Mouse (Mus musculus): ENCODE results near the gene Smg8. TPM values are rescaled to one million over a fixed set of nuclear protein-coding genes. Genes with fewer than 3 reads are reported as not detected.
"Not testable (repeated sequence)": the region's sequence is repeated elsewhere in the genome, so short reads cannot be mapped to it uniquely, and the experiment has no call there.

Smg8 gene
- polyA plus RNA-seq, 1 experiment from 2014 or later, result 9.0 TPM

GRCm38 (mm10) chr11:87108409-87108754 is 21.8 kb upstream of the Smg8 start, which contains the start of gene Prr11:
Gene Prr11, minus strand, starts transcription at chr11:87108708.
- ATAC-seq (ENCODE audit: low read depth) (no peak), DNase-seq (no peak)
- Histone ChIP-seq H3K9me3 (replicated peaks) (no peaks in the 10 kb centered on the region), H3K4me1 (replicated peaks) (peaks cover 31% of the 10 kb centered on the region), H3K27me3 (no peaks in the 10 kb centered on the region), H3K36me3 (peaks cover 41% of the 10 kb centered on the region), H3K4me2 (peak within 1 kb of the TSS; percentile 72), H3K4me3 (replicated peaks) (peak within 1 kb of the TSS; percentile 96), H3K9ac (peak within 1 kb of the TSS; percentile 96), H3K27ac (peak within 1 kb of the TSS; percentile 88)
- 0% methylated on average over 14 of the region's 14 CpGs for WGBS (ENCODE audit: insufficient replicate concordance)

GRCm38 (mm10) chr11:87087142-87087541 is 568 bp upstream of the Smg8 start:
- H3K27ac ChIP-seq, result peak overlapping the region; percentile 63
- H3K9me3 ChIP-seq (replicated peaks), result no peaks in the 10 kb centered on the region
- no peak for DNase-seq
- H3K27me3 ChIP-seq, result no peaks in the 10 kb centered on the region
- peak overlapping the region; percentile 71 for H3K4me2 ChIP-seq
- ATAC-seq (ENCODE audit: low read depth), result peak; percentile 53
- peaks cover 39% of the 10 kb centered on the region for H3K4me1 ChIP-seq (replicated peaks)
- peaks cover 48% of the 10 kb centered on the region for H3K36me3 ChIP-seq
- H3K4me3 ChIP-seq (replicated peaks), result peak overlapping the region; percentile 79
- WGBS (ENCODE audit: insufficient replicate concordance), result 20% methylated on average over 2 of the region's 2 CpGs
- peak overlapping the region; percentile 84 for H3K9ac ChIP-seq

- DNase-seq (no peak), ATAC-seq (ENCODE audit: low read depth) (no peak)
- Histone ChIP-seq H3K27ac (0 out of 2 replicates have a peak overlapping the region, but pooled peaks have one; percentile 53), H3K27me3 (no peaks in the 10 kb centered on the region), H3K9ac (peak overlapping the region; percentile 84), H3K9me3 (replicated peaks) (no peaks in the 10 kb centered on the region), H3K4me3 (replicated peaks) (peak overlapping the region; percentile 79), H3K4me1 (replicated peaks) (peaks cover 39% of the 10 kb centered on the region), H3K4me2 (peak overlapping the region; percentile 71), H3K36me3 (peaks cover 47% of the 10 kb centered on the region)
- WGBS (ENCODE audit: insufficient replicate concordance), result 78% methylated on average over 13 of the region's 13 CpGs
Observed at GRCm38 (mm10) chr11:87085461-87085860, 1.1 kb downstream of the Smg8 start.

- Histone ChIP-seq H3K4me3 (replicated peaks) (no peak overlapping the region), H3K4me1 (replicated peaks) (peaks cover 39% of the 10 kb centered on the region), H3K27ac (no peak overlapping the region), H3K9me3 (replicated peaks) (no peaks in the 10 kb centered on the region), H3K36me3 (peaks cover 52% of the 10 kb centered on the region), H3K27me3 (no peaks in the 10 kb centered on the region), H3K4me2 (no peak overlapping the region), H3K9ac (no peak overlapping the region)
- DNase-seq, result no peak
- whole genome bisulfite sequencing (ENCODE audit: insufficient replicate concordance), result 91% methylated on average over 1 of the region's 1 CpGs
- no peak for ATAC-seq (ENCODE audit: low read depth)
Observed at GRCm38 (mm10) chr11:87083712-87084111, 2.9 kb downstream of the Smg8 start.

GRCm38 (mm10) chr11:87073866-87074440 is 12.6 kb downstream of the Smg8 start, which contains the start of gene Gdpd1:
Gene Gdpd1, minus strand, starts transcription at chr11:87074062.
- ATAC-seq (ENCODE audit: low read depth) (peak; percentile 97), DNase-seq (peak; percentile 85)
- H3K4me2 ChIP-seq, result peak within 1 kb of the TSS; percentile 99
- H3K9ac ChIP-seq, result peak within 1 kb of the TSS; percentile 84
- no peaks in the 10 kb centered on the region for H3K27me3 ChIP-seq
- no peaks in the 10 kb centered on the region for H3K9me3 ChIP-seq (replicated peaks)
- H3K36me3 ChIP-seq, result peaks cover 23% of the 10 kb centered on the region
- H3K27ac ChIP-seq, result peak within 1 kb of the TSS; percentile 16; the same call in 1 of the 2 replicates
- WGBS (ENCODE audit: insufficient replicate concordance), result 2% methylated on average over 43 of the region's 43 CpGs
- peak within 1 kb of the TSS; percentile 73 for H3K4me3 ChIP-seq (replicated peaks)
- H3K4me1 ChIP-seq (replicated peaks), result peaks cover 22% of the 10 kb centered on the region

GRCm38 (mm10) chr11:87073343-87073865 is 13.2 kb downstream of the Smg8 start:
- WGBS (ENCODE audit: insufficient replicate concordance), result 2% methylated on average over 24 of the region's 24 CpGs
- H3K4me2 ChIP-seq, result peak overlapping the region; percentile 99
- H3K4me3 ChIP-seq (replicated peaks), result peak overlapping the region; percentile 73
- peaks cover 22% of the 10 kb centered on the region for H3K4me1 ChIP-seq (replicated peaks)
- peak overlapping the region; percentile 84 for H3K9ac ChIP-seq
- H3K27me3 ChIP-seq, result no peaks in the 10 kb centered on the region
- DNase-seq, result peak; percentile 60
- H3K9me3 ChIP-seq (replicated peaks), result no peaks in the 10 kb centered on the region
- no peak overlapping the region for H3K27ac ChIP-seq
- H3K36me3 ChIP-seq, result peaks cover 20% of the 10 kb centered on the region
- ATAC-seq (ENCODE audit: low read depth), result peak; percentile 62

- Histone ChIP-seq H3K27ac (no peak overlapping the region), H3K4me2 (no peak overlapping the region), H3K9ac (no peak overlapping the region), H3K4me1 (replicated peaks) (peaks cover 10% of the 10 kb centered on the region), H3K36me3 (no peaks in the 10 kb centered on the region), H3K27me3 (no peaks in the 10 kb centered on the region), H3K9me3 (replicated peaks) (no peaks in the 10 kb centered on the region), H3K4me3 (replicated peaks) (no peak overlapping the region)
- DNase-seq (no peak), ATAC-seq (ENCODE audit: low read depth) (no peak)
- 44% methylated on average over 3 of the region's 3 CpGs for WGBS (ENCODE audit: insufficient replicate concordance)
Observed at GRCm38 (mm10) chr11:87062087-87062486, 24.5 kb downstream of the Smg8 start.

- H3K9me3 ChIP-seq (replicated peaks), result no peaks in the 10 kb centered on the region
- H3K4me3 ChIP-seq (replicated peaks), result no peak overlapping the region
- H3K27me3 ChIP-seq, result no peaks in the 10 kb centered on the region
- H3K36me3 ChIP-seq, result no peaks in the 10 kb centered on the region
- H3K27ac ChIP-seq, result no peak overlapping the region
- 88% methylated on average over 2 of the region's 2 CpGs for WGBS (ENCODE audit: insufficient replicate concordance)
- ATAC-seq (ENCODE audit: low read depth) (no peak), DNase-seq (no peak)
- peaks cover 26% of the 10 kb centered on the region for H3K4me1 ChIP-seq (replicated peaks)
- H3K4me2 ChIP-seq, result no peak overlapping the region
- H3K9ac ChIP-seq, result no peak overlapping the region
Observed at GRCm38 (mm10) chr11:87060410-87060809, 26.2 kb downstream of the Smg8 start.

GRCm38 (mm10) chr11:87056286-87056685 is 30.3 kb downstream of the Smg8 start:
- Histone ChIP-seq H3K4me1 (replicated peaks) (peaks cover 22% of the 10 kb centered on the region), H3K9ac (peak overlapping the region; percentile 41; the same call in 1 of the 2 replicates), H3K36me3 (no peaks in the 10 kb centered on the region), H3K27me3 (no peaks in the 10 kb centered on the region), H3K4me2 (peak overlapping the region; percentile 41), H3K27ac (peak overlapping the region; percentile 63), H3K4me3 (replicated peaks) (no peak overlapping the region), H3K9me3 (replicated peaks) (no peaks in the 10 kb centered on the region)
- DNase-seq, result peak; percentile 14
- ATAC-seq (ENCODE audit: low read depth), result peak; percentile 98
- WGBS (ENCODE audit: insufficient replicate concordance), result 34% methylated on average over 6 of the region's 6 CpGs

GRCm38 (mm10) chr11:87048900-87049299 is 37.7 kb downstream of the Smg8 start:
- 83% methylated on average over 7 of the region's 7 CpGs for WGBS (ENCODE audit: insufficient replicate concordance)
- not testable (repeated sequence) for H3K27me3 ChIP-seq; H3K9me3 ChIP-seq (replicated peaks); H3K36me3 ChIP-seq; H3K4me2 ChIP-seq; H3K27ac ChIP-seq; H3K4me1 ChIP-seq (replicated peaks); H3K4me3 ChIP-seq (replicated peaks); ATAC-seq (ENCODE audit: low read depth); DNase-seq; H3K9ac ChIP-seq

- Histone ChIP-seq H3K4me1 (replicated peaks) (peaks cover 9% of the 10 kb centered on the region), H3K9ac (no peak overlapping the region), H3K27me3 (no peaks in the 10 kb centered on the region), H3K9me3 (replicated peaks) (no peaks in the 10 kb centered on the region), H3K4me3 (replicated peaks) (no peak overlapping the region), H3K36me3 (no peaks in the 10 kb centered on the region), H3K27ac (no peak overlapping the region), H3K4me2 (no peak overlapping the region)
- ATAC-seq (ENCODE audit: low read depth) (no peak), DNase-seq (no peak)
- 48% methylated on average over 5 of the region's 5 CpGs for WGBS (ENCODE audit: insufficient replicate concordance)
Observed at GRCm38 (mm10) chr11:87046968-87047367, 39.6 kb downstream of the Smg8 start.

GRCm38 (mm10) chr11:87043052-87043451 is 43.5 kb downstream of the Smg8 start:
- WGBS (ENCODE audit: insufficient replicate concordance), result 56% methylated on average over 3 of the region's 3 CpGs
- no peak overlapping the region for H3K4me2 ChIP-seq
- H3K4me3 ChIP-seq (replicated peaks), result no peak overlapping the region
- H3K27me3 ChIP-seq, result no peaks in the 10 kb centered on the region
- no peaks in the 10 kb centered on the region for H3K36me3 ChIP-seq
- H3K9me3 ChIP-seq (replicated peaks), result no peaks in the 10 kb centered on the region
- no peak overlapping the region for H3K9ac ChIP-seq
- peaks cover 9% of the 10 kb centered on the region for H3K4me1 ChIP-seq (replicated peaks)
- DNase-seq, result no peak
- no peak for ATAC-seq (ENCODE audit: low read depth)
- H3K27ac ChIP-seq, result no peak overlapping the region
